Mouse (Mus musculus) MEL (cell line): ENCODE measurements around the gene Pex10.

Source experiments
- CHD2 ChIP-seq: IDR thresholded peaks from 2 replicates; pipeline ENCODE4 v1.6.1; 2011; ENCODE audit warnings: low read length, improper control_type of control experiment
- CTCF ChIP-seq, 3 experiments: IDR thresholded peaks in 2 of 3; conservative IDR thresholded peaks in 1 of 3; 2 replicates each; pipeline ENCODE4 v1.5.1; 2011 to 2012; ENCODE audit warnings: low read length in 3 of 3, low read depth in 2 of 3, mild to moderate bottlenecking in 2 of 3, improper control_type of control experiment in 1 of 3, inconsistent platforms in 1 of 3, mixed read lengths in 1 of 3, moderate library complexity in 1 of 3; ENCODE audit not compliant: control insufficient read depth in 1 of 3, insufficient read depth in 1 of 3, poor library complexity in 1 of 3, severe bottlenecking in 1 of 3
- GATA1 ChIP-seq: IDR thresholded peaks from 2 replicates; pipeline ENCODE4 v1.6.1; 2011; ENCODE audit warnings: low read depth, low read length, improper control_type of control experiment
- MAX ChIP-seq: IDR thresholded peaks from 2 replicates; pipeline ENCODE4 v1.6.1; 2011; ENCODE audit warnings: low read length, improper control_type of control experiment
- MAZ ChIP-seq: IDR thresholded peaks from 2 replicates; pipeline ENCODE4 v1.6.1; 2012; ENCODE audit warnings: low read depth, mild to moderate bottlenecking, inconsistent platforms, low read length, improper control_type of control experiment
- MYC ChIP-seq: IDR thresholded peaks from 2 replicates; pipeline ENCODE4 v1.6.1; 2011; ENCODE audit warnings: low read depth, mild to moderate bottlenecking, low read length, improper control_type of control experiment, moderate library complexity
- POLR2A ChIP-seq, 2 experiments: IDR thresholded peaks; 2 replicates each; pipeline ENCODE4 v1.6.1; 2011 to 2012; ENCODE audit warnings: low read length in 2 of 2, mild to moderate bottlenecking in 2 of 2, control low read depth in 1 of 2, improper control_type of control experiment in 1 of 2, low read depth in 1 of 2, moderate library complexity in 1 of 2; ENCODE audit not compliant: control insufficient read depth in 1 of 2, insufficient read depth in 1 of 2, poor library complexity in 1 of 2
- POLR2AphosphoS2 ChIP-seq: IDR thresholded peaks from 2 replicates; pipeline ENCODE4 v1.6.1; 2011; ENCODE audit warnings: low read length, improper control_type of control experiment
- SMC3 ChIP-seq: IDR thresholded peaks from 2 replicates; pipeline ENCODE4 v1.6.1; 2011; ENCODE audit warnings: low read depth, low read length, improper control_type of control experiment
- TBP ChIP-seq: IDR thresholded peaks from 2 replicates; pipeline ENCODE4 v1.8.0; 2011; ENCODE audit warnings: low read depth, low read length, improper control_type of control experiment
- USF1 ChIP-seq: IDR thresholded peaks from 2 replicates; pipeline ENCODE4 v1.6.1; 2014; ENCODE audit warnings: low read depth, mild to moderate bottlenecking, inconsistent platforms, low read length, improper control_type of control experiment, moderate library complexity

GRCm38 (mm10) chr4:155042606-155043288 lies 24.1 kb upstream of the Pex10 start:
- TF ChIP-seq CTCF (IDR thresholded peaks at IDR 0.05 in 2 of 3, conservative IDR thresholded peaks at IDR 0.05 in 1 of 3; ENCODE audit: control insufficient read depth in 1 of 3, insufficient read depth in 1 of 3, low read depth in 2 of 3, low read length in 3 of 3, poor library complexity in 1 of 3, severe bottlenecking in 1 of 3) (no peak), MYC (no peak), CHD2 (no peak), POLR2A (IDR thresholded peaks at IDR 0.05; ENCODE audit: control insufficient read depth in 1 of 2, insufficient read depth in 1 of 2, low read depth in 1 of 2, low read length in 2 of 2, poor library complexity in 1 of 2) (no peak), GATA1 (no peak), MAZ (no peak), POLR2AphosphoS2 (no peak), MAX (no peak), USF1 (no peak), SMC3 (no peak), TBP (no peak)
